Mouse (Mus musculus): ENCODE results near the gene Jak2. TPM values are rescaled to one million over a fixed set of nuclear protein-coding genes. Genes with fewer than 3 reads are reported as not detected.
A peak's percentile ranks its signal among the peaks of the same experiment; 100 is the strongest.

Jak2 gene
- polyA plus RNA-seq, 1 experiment from 2014 or later = 8.8 TPM

- Histone ChIP-seq H3K9me3 (no peaks in the 10 kb centered on the region), H3K9ac (no peak overlapping the region), H3K36me3 (no peaks in the 10 kb centered on the region), H3K27ac (no peak overlapping the region), H3K27me3 (no peaks in the 10 kb centered on the region), H3K4me1 (0 out of 2 replicates have a peak, but pooled peaks cover 4% of the 10 kb centered on the region), H3K4me3 (no peak overlapping the region), H3K4me2 (no peak overlapping the region)
- ATAC-seq (ENCODE audit: insufficient number of reproducible peaks, low FRiP score, low TSS enrichment, low read depth) = no peak
- WGBS = 88% methylated on average over 6 of the region's 6 CpGs
Observed at GRCm38 (mm10) chr19:29232738-29233137, 18.9 kb upstream of the Jak2 start.

GRCm38 (mm10) chr19:29236658-29237385, 14.8 kb upstream of the Jak2 start:
- Histone ChIP-seq H3K9me3 (no peaks in the 10 kb centered on the region), H3K27me3 (no peaks in the 10 kb centered on the region), H3K36me3 (no peaks in the 10 kb centered on the region), H3K4me2 (no peak overlapping the region), H3K9ac (no peak overlapping the region), H3K27ac (no peak overlapping the region), H3K4me1 (peaks cover 7% of the 10 kb centered on the region; the same call in 1 of the 2 replicates), H3K4me3 (no peak overlapping the region)
- ATAC-seq (ENCODE audit: insufficient number of reproducible peaks, low FRiP score, low TSS enrichment, low read depth) = no peak
- 60% methylated on average over 9 of the region's 9 CpGs for WGBS

- 20% methylated on average over 9 of the region's 9 CpGs for WGBS
- no peaks in the 10 kb centered on the region for H3K27me3 ChIP-seq
- no peak for ATAC-seq (ENCODE audit: insufficient number of reproducible peaks, low FRiP score, low TSS enrichment, low read depth)
- no peaks in the 10 kb centered on the region for H3K9me3 ChIP-seq
- no peak overlapping the region for H3K4me3 ChIP-seq
- H3K27ac ChIP-seq = no peak overlapping the region
- H3K4me1 ChIP-seq = peaks cover 7% of the 10 kb centered on the region; the same call in 1 of the 2 replicates
- no peak overlapping the region for H3K4me2 ChIP-seq
- no peak overlapping the region for H3K9ac ChIP-seq
- H3K36me3 ChIP-seq = no peaks in the 10 kb centered on the region
Observed at GRCm38 (mm10) chr19:29238171-29238570, 13.5 kb upstream of the Jak2 start.

- 80% methylated on average over 7 of the region's 7 CpGs for WGBS
- Histone ChIP-seq H3K27me3 (no peaks in the 10 kb centered on the region), H3K9ac (no peak overlapping the region), H3K9me3 (no peaks in the 10 kb centered on the region), H3K27ac (no peak overlapping the region), H3K4me1 (peaks cover 7% of the 10 kb centered on the region; the same call in 1 of the 2 replicates), H3K36me3 (no peaks in the 10 kb centered on the region), H3K4me2 (no peak overlapping the region), H3K4me3 (no peak overlapping the region)
- ATAC-seq (ENCODE audit: insufficient number of reproducible peaks, low FRiP score, low TSS enrichment, low read depth) = no peak
Observed at GRCm38 (mm10) chr19:29239513-29240235, 12.0 kb upstream of the Jak2 start.

- Histone ChIP-seq H3K9me3 (no peaks in the 10 kb centered on the region), H3K4me3 (no peak overlapping the region), H3K4me2 (no peak overlapping the region), H3K9ac (no peak overlapping the region), H3K27ac (no peak overlapping the region), H3K4me1 (peaks cover 7% of the 10 kb centered on the region; the same call in 1 of the 2 replicates), H3K36me3 (no peaks in the 10 kb centered on the region), H3K27me3 (no peaks in the 10 kb centered on the region)
- 68% methylated on average over 2 of the region's 2 CpGs for WGBS
- no peak for ATAC-seq (ENCODE audit: insufficient number of reproducible peaks, low FRiP score, low TSS enrichment, low read depth)
Observed at GRCm38 (mm10) chr19:29240676-29241075, 11.0 kb upstream of the Jak2 start.

GRCm38 (mm10) chr19:29241581-29241980, 10.0 kb upstream of the Jak2 start:
- Histone ChIP-seq H3K4me2 (no peak overlapping the region), H3K9me3 (no peaks in the 10 kb centered on the region), H3K27ac (no peak overlapping the region), H3K36me3 (no peaks in the 10 kb centered on the region), H3K4me3 (no peak overlapping the region), H3K4me1 (peaks cover 7% of the 10 kb centered on the region; the same call in 1 of the 2 replicates), H3K9ac (no peak overlapping the region), H3K27me3 (no peaks in the 10 kb centered on the region)
- 72% methylated on average over 10 of the region's 10 CpGs for WGBS
- ATAC-seq (ENCODE audit: insufficient number of reproducible peaks, low FRiP score, low TSS enrichment, low read depth) = no peak

- no peak overlapping the region for H3K9ac ChIP-seq
- no peaks in the 10 kb centered on the region for H3K36me3 ChIP-seq
- H3K4me1 ChIP-seq = peaks cover 28% of the 10 kb centered on the region
- H3K27me3 ChIP-seq = no peaks in the 10 kb centered on the region
- ATAC-seq (ENCODE audit: insufficient number of reproducible peaks, low FRiP score, low TSS enrichment, low read depth) = no peak
- no peak overlapping the region for H3K27ac ChIP-seq
- 0 out of 2 replicates have a peak overlapping the region, but pooled peaks have one; percentile 76 for H3K4me2 ChIP-seq
- peak overlapping the region; percentile 95; the same call in 1 of the 2 replicates for H3K4me3 ChIP-seq
- H3K9me3 ChIP-seq = no peaks in the 10 kb centered on the region
- WGBS = 56% methylated on average over 4 of the region's 4 CpGs
Observed at GRCm38 (mm10) chr19:29249933-29250332, 1.7 kb upstream of the Jak2 start.

- under 1% methylated on average over 44 of the region's 44 CpGs for WGBS
- H3K27me3 ChIP-seq = no peaks in the 10 kb centered on the region
- peak; percentile 40; the same call in 1 of the 2 replicates for ATAC-seq (ENCODE audit: insufficient number of reproducible peaks, low FRiP score, low TSS enrichment, low read depth)
- H3K4me2 ChIP-seq = peak overlapping the region; percentile 76
- H3K9ac ChIP-seq = peak overlapping the region; percentile 94
- H3K27ac ChIP-seq = peak overlapping the region; percentile 96
- H3K36me3 ChIP-seq = no peaks in the 10 kb centered on the region
- peaks cover 28% of the 10 kb centered on the region for H3K4me1 ChIP-seq
- no peaks in the 10 kb centered on the region for H3K9me3 ChIP-seq
- H3K4me3 ChIP-seq = peak overlapping the region; percentile 95
Observed at GRCm38 (mm10) chr19:29251958-29252801, 552 bp downstream of the Jak2 start.

- ATAC-seq (ENCODE audit: insufficient number of reproducible peaks, low FRiP score, low TSS enrichment, low read depth) = no peak
- H3K9me3 ChIP-seq = no peaks in the 10 kb centered on the region
- 31% methylated on average over 10 of the region's 10 CpGs for WGBS
- H3K9ac ChIP-seq = 0 out of 2 replicates have a peak overlapping the region, but pooled peaks have one; percentile 94
- H3K27me3 ChIP-seq = no peaks in the 10 kb centered on the region
- peak overlapping the region; percentile 76 for H3K4me2 ChIP-seq
- peaks cover 28% of the 10 kb centered on the region for H3K4me1 ChIP-seq
- H3K4me3 ChIP-seq = peak overlapping the region; percentile 95
- H3K27ac ChIP-seq = no peak overlapping the region
- no peaks in the 10 kb centered on the region for H3K36me3 ChIP-seq
Observed at GRCm38 (mm10) chr19:29252831-29253545, 1.4 kb downstream of the Jak2 start.

GRCm38 (mm10) chr19:29253728-29254127, 2.1 kb downstream of the Jak2 start:
- Histone ChIP-seq H3K4me3 (peak overlapping the region; percentile 95), H3K4me2 (peak overlapping the region; percentile 76), H3K4me1 (peaks cover 28% of the 10 kb centered on the region), H3K27me3 (no peaks in the 10 kb centered on the region), H3K9ac (no peak overlapping the region), H3K9me3 (no peaks in the 10 kb centered on the region), H3K27ac (0 out of 2 replicates have a peak overlapping the region, but pooled peaks have one; percentile 13), H3K36me3 (no peaks in the 10 kb centered on the region)
- WGBS = 2% methylated on average over 9 of the region's 9 CpGs
- no peak for ATAC-seq (ENCODE audit: insufficient number of reproducible peaks, low FRiP score, low TSS enrichment, low read depth)

- no peak overlapping the region for H3K4me3 ChIP-seq
- no peaks in the 10 kb centered on the region for H3K27me3 ChIP-seq
- no peaks in the 10 kb centered on the region for H3K36me3 ChIP-seq
- no peak overlapping the region for H3K4me2 ChIP-seq
- WGBS = 68% methylated on average over 4 of the region's 4 CpGs
- H3K9me3 ChIP-seq = no peaks in the 10 kb centered on the region
- ATAC-seq (ENCODE audit: insufficient number of reproducible peaks, low FRiP score, low TSS enrichment, low read depth) = no peak
- H3K27ac ChIP-seq = no peak overlapping the region
- peaks cover 27% of the 10 kb centered on the region for H3K4me1 ChIP-seq
- H3K9ac ChIP-seq = no peak overlapping the region
Observed at GRCm38 (mm10) chr19:29254671-29255070, 3.0 kb downstream of the Jak2 start.

All from limb, embryonic 15.5 days (tissue).